ENCODE assay signal across 1 mouse cellular context in genomic region chr17:31075471-31075870, GRCm38 (mm10).
A peak's percentile ranks its signal among the peaks of the same experiment; 100 is the strongest.
TF ChIP-seq lines count a peak whose summit lies in the region.

No protein-coding gene starts in this region.

TF ChIP-seq in CH12.LX, 34 proteins besides CTCF, POLR2A, EP300 and RAD21 (continued from another document):
- 0 out of 2 replicates have a peak, but pooled peaks have one; percentile 33 for TF ChIP-seq MAFK (IDR thresholded peaks at IDR 0.05; ENCODE audit: insufficient replicate concordance, low read length)
- TF ChIP-seq E2F4 (IDR thresholded peaks at IDR 0.05; ENCODE audit: insufficient replicate concordance, low read depth, low read length), result no peak
- no peak; the same call in 1 of the 2 replicates for TF ChIP-seq SMC3 (IDR thresholded peaks at IDR 0.05; ENCODE audit: low read depth, low read length)
- peak; percentile 79; the same call in 1 of the 2 replicates for TF ChIP-seq IRF4 (IDR thresholded peaks at IDR 0.05; ENCODE audit: low read depth, low read length)
- TF ChIP-seq ETS1 (conservative IDR thresholded peaks at IDR 0.05; ENCODE audit: low read depth, low read length), result peak; percentile 82
